Mouse (Mus musculus) heart, postnatal 36 days (tissue): ENCODE results near the gene Saa1. TPM values are rescaled to one million over a fixed set of nuclear protein-coding genes. Genes with fewer than 3 reads are reported as not detected.
"Not testable (repeated sequence)": the region's sequence is repeated elsewhere in the genome, so short reads cannot be mapped to it uniquely, and the experiment has no call there.

ENCODE experiments used
- DNase-seq, 2 experiments: peaks; one replicate each; pipeline ENCODE4 v3.0.0; 2021 to 2022
- intact Hi-C: fragments of 180-260 bp; cut with DNase I; formaldehyde crosslinking; loops from one replicate; pipeline ENCODE4 v1.15.1; 2025
- total RNA-seq, 2 experiments: library from RNA; stranded (reverse); gene quantifications; 2 replicates each; pipeline ENCODE4 v1.2.3; 2021

Saa1 gene
- not detected for total RNA-seq

GRCm38 (mm10) chr7:46742880-46743279 is at the start of gene Saa1:
TSS of gene Saa1 (minus strand) at chr7:46742980.
- DNase-seq, intact Hi-C loops: not testable (repeated sequence)

GRCm38 (mm10) chr7:46789177-46789849 is 46.5 kb upstream of the Saa1 start:
- no peak for DNase-seq
- intact Hi-C loops: no loop called here

DNA sequence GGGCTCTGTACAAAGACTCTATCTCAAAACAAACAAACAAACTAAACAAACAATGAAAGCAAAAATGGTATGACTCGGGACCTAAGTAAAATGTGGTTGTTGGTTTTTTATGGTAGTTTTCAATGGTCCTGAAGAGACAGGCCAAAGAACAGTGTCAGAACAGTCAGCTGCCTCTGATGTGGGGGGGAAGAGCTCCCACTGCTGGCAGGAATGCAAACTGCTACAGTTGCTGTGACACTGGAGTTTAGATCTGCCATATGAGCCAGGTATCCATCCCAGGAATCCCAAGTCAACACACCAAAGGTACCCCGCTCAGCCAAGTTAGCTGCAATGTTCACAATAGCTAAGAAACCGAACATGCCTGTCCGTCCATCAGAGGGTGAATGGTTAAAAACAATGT is 27.9 kb upstream of the Saa1 start:
- DNase-seq: peak; percentile 34 to 62
- intact Hi-C loops: no loop called here

- no peak for DNase-seq
- intact Hi-C loops: no loop called here
Observed at GRCm38 (mm10) chr7:46768451-46768850, 25.7 kb upstream of the Saa1 start.

DNA sequence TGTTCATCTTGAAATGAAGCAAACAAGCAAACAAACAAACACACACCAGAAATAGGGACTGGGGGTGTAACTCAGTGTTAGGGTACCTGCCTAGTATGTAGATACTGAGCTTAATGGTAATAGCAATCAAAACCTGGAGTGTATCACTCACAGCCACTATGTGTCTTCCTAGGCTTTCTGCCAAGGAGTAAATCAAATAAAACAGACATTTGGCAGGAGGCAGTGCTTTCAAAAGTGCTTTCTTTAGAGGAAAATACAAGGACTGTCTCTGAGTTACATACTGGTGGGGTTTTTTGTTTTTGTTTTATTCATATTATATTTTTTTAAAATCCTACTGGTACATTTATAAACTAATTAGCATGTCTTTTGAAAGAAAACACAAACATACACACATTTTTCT is 24.6 kb upstream of the Saa1 start:
- intact Hi-C loops: no loop called here
- no peak for DNase-seq

DNA sequence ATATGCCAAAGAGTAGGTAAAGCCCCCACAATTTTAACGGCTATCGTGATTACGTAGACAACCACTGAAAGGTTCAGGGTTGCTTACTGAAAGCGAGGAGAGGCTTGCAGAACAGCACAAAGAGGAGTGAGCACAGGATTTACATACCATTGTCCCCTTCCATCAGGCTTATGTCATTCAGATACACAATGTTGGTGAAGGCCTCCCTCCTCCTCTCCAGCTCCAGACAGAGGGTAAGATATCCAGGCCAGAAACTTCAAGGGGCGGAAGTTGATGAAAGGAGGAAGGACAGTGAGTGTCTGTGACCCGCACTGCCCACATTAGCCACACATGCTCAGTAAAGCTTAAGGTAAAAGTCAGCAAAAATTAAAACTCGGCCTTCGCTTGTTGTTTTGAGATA is 21.9 kb upstream of the Saa1 start:
- DNase-seq: no peak
- intact Hi-C loops: no loop called here

- intact Hi-C loops: no loop called here
- DNase-seq: no peak
Observed at GRCm38 (mm10) chr7:46762601-46763000, 19.8 kb upstream of the Saa1 start.

DNA sequence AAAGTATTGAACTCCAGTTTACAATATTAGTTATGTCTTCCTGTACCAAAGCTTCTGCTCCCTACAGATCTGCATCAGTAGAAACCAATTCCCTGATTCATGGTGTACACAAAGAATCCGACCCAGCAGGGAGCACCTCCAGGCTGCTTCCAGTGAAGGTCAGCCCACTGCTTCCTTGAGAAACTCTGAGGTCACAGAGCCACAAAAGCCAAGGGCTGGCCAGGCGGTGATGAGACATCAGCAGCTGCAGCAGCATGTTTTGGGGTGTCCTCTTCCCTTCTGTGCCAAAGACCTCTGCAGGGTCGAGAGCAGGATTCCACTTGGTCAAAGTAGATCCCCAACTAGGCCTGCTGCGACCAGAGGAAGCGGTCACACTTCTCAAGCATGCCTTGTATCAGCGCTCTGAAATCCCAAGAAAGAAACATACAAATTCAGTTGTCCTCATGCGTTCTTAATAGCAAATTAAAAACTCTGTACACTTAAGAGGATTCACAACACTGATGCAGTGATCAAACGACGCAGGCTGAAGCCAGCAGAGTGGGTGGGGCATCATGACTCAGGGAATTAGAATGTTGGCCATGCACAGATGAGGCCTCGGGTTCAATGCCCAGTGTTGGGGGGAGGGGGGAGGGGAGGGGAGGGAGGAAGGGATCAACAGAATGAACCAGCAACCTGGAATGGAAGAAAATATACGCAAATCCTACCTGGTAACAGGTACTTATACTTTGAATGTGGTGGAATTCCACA is 18.4 kb upstream of the Saa1 start:
- intact Hi-C loops: no loop called here
- no peak for DNase-seq

GRCm38 (mm10) chr7:46751490-46751889 is 8.7 kb upstream of the Saa1 start, which contains the start of gene Saa2:
TSS of gene Saa2 (plus strand) at chr7:46751790.
- no peak for DNase-seq
- intact Hi-C loops: no loop called here

DNA sequence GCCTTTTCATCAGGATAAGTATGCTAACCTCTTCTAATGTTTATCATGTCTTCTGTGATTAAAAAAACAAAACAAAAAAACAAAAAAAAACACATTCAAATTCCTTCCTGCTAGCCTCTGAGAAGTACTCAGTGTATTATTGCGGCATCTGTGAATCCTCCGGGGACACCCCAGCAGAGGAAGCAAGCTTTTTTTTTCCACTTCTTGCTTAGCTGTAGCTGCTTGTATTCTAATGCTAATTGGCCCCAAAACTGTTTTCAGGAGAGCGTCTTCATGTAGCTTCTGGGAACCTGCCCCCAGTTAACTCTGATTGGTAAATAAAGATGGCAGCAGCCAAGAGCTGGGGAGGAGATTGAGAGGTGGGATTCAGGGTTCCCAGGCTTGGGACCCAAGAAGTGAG is 5.7 kb upstream of the Saa1 start:
- no peak for DNase-seq
- intact Hi-C loops: no loop called here

- DNase-seq: peak; percentile 22 to 34
- intact Hi-C loops: no loop called here
Observed at GRCm38 (mm10) chr7:46746381-46746780, 3.6 kb upstream of the Saa1 start.

GRCm38 (mm10) chr7:46745816-46746215 is 3.0 kb upstream of the Saa1 start:
- intact Hi-C loops: no loop called here
- DNase-seq: no peak

DNA sequence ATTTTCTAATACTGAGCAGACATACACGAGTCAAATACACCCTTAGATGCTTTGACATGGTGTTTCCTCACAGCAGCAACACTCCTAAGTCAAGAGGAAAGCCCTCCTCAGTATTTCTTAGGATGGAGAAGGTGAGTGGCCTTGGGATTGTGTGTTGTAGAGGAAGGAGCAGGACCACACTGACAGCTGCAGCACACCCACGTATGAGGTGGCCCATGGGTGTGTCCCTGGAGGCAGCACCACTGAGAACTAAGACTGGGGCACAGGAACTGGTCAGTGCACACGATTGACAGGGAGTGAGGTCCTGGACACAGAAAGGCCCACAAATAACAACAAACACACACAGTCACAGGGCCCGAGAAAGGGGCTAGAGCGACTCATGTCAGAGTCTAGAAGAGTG is 2.7 kb downstream of the Saa1 start:
- DNase-seq, intact Hi-C loops: not testable (repeated sequence)

- intact Hi-C loops: no loop called here
Observed at GRCm38 (mm10) chr7:46738561-46739460, 4.0 kb downstream of the Saa1 start.

DNA sequence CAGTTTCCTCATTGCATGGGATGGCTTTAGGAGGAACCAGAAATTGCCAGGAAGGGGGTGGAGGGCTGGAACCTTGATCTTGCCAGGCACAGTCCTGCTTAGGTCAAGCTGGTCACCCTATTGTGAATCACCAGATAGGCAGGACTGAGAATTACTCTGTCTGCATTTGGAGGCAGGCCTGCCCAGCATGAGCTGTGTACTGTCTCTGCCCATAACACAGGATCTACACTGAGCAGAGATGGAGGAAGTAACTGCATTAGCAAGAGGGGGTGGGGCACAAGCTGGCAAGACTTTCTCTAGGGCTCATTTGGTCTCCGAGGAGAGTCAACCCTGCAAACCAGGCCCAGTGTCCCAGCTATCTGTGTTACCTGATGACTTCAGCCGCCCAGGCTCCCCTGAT is 7.8 kb downstream of the Saa1 start:
- intact Hi-C loops: no loop called here
- DNase-seq: no peak

More at GRCm38 (mm10) chr7:46738561-46739460, 4.0 kb downstream of the Saa1 start:
- no peak for DNase-seq

DNA sequence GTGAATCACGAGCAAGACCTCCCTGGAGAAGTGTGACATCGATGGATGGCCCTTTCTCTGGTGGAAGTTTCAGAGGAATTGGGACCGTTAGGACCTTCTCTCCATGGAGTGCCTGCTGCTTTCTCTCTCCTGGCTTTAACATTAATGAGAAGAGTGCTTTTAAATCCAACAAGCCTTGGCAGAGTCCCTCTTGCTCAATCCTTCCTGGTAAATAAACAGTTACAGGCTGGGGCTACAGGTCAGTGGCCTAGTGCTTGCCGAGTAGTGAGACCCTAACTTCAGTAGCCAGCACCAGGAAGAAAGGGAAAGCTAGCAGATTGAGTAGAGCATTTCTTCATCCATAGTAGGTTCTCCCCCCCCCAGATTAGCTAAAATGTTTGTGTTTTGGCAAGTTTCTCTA is 10.3 kb downstream of the Saa1 start, which contains the start of gene Saa4:
Gene Saa4 (minus strand): TSS at position 146 of the 400 bp plus-strand sequence.
- DNase-seq: no peak
- intact Hi-C loops: no loop called here

DNA sequence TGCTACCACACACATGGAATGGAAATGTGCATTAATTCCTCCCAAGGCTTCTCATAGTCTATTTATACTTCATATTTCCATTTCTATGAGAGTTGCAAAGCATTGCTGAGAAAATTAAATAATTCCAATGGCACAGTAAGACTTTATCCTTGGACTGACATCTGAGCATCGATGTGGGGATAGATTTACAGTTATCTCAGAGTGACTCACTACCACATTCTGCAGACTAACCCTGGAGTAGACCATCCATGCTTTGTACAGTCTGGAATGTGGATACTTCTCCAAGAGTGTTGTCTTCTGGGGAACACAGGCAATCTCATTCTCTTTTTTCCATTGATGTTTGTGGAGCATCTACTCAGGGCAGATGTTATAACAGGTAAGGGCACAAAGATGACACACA is 15.2 kb downstream of the Saa1 start:
- intact Hi-C loops: no loop called here

DNA sequence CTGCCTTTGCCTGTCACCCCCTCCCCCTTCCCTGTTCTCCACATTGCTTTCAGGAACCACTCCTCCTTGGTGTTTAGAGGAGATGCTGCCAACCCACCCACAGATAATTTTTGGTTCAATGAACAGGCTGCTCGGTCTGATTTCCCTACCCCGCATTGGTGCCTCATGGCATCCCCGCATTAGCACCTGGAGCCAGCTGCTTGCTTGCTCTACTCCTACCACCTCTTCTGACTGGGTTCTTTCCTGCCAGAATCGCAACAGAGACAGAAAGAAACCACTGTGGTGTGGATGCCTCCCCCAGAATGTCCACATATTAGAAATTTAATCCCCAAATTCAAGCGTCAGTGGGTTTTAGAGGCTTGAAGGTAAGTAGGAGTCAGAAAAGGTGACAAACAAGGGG is 18.4 kb downstream of the Saa1 start:
- DNase-seq: no peak
- intact Hi-C loops: no loop called here

More for the DNA sequence above, 15.2 kb downstream of the Saa1 start:
- no peak for DNase-seq

- intact Hi-C loops: no loop called here
Observed at GRCm38 (mm10) chr7:46723849-46724248, 18.9 kb downstream of the Saa1 start.

GRCm38 (mm10) chr7:46723354-46723753 is 19.4 kb downstream of the Saa1 start:
- no peak for DNase-seq
- intact Hi-C loops: no loop called here

More at GRCm38 (mm10) chr7:46723849-46724248, 18.9 kb downstream of the Saa1 start:
- no peak for DNase-seq

- no peak for DNase-seq
- intact Hi-C loops: no loop called here
Observed at GRCm38 (mm10) chr7:46720460-46720859, 22.3 kb downstream of the Saa1 start.
